Mouse (Mus musculus) kidney, adult 2 months (tissue): Measurements from ENCODE around the gene Dmxl2.

Experiments
- CTCF ChIP-seq: fragments of 200-500 bp; conservative IDR thresholded peaks from 2 replicates; pipeline ENCODE4 v1.5.1; 2011; ENCODE audit warnings: low read depth, mild to moderate bottlenecking, control low read depth, low read length, moderate library complexity, mixed read lengths; ENCODE audit not compliant: insufficient read depth, insufficient read length
- POLR2A ChIP-seq: fragments of 200-500 bp; IDR thresholded peaks from one replicate; pipeline ENCODE4 v1.6.1; 2011; ENCODE audit warnings: low read depth, low read length, control low read depth

DNA sequence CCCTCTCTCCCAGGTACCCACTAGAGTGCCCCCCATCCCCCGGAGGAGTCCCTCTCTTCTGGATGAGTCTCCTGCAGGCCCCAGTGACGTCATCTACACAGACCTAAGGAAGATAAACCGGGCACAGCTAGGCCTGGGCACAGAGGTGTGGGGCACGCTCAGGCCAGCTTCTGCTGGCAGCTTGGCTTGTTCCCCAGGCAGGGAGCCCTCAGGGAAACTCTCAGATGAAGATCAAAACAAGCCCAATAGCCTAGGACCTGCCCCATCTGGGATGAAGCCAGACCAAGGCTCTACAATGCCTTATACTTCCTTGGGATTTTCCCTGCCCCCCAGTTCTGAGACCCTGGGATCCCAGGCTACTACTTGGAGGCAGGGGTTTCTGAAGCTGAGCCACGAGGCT, 39.4 kb upstream of the Dmxl2 start:
- TF ChIP-seq POLR2A (no peak), CTCF (no peak)
